ENCODE assay signal across 14 mouse cellular contexts in genomic region chr8:106620488-106620887, GRCm38 (mm10). TPM values are rescaled to one million over a fixed set of nuclear protein-coding genes. Genes with fewer than 3 reads are reported as not detected.
A peak's percentile ranks its signal among the peaks of the same experiment; 100 is the strongest.
DNase-seq lines count a peak whose midpoint lies in the region; TF ChIP-seq lines count a peak whose summit lies in the region.
"Had no signal": no experiment of that assay in that cellular context is flagged by ENCODE, and none has a peak within 500 bp of the region (broad histone marks: within the 10 kb centered on the region; RNA-seq: fewer than 3 reads in every experiment).

No protein-coding gene starts in this region.

- DNase-seq in heart, embryonic 10.5 days (ENCODE audit: low spot score) = no peak
- DNase-seq in heart, postnatal 36 days = no peak
- DNase-seq in cerebellum, postnatal 10 days = peak; percentile 34 to 47
- peak; percentile 55 for DNase-seq in kidney, postnatal 14 days
- DNase-seq in adrenal gland, adult 8-10 months = no peak
- DNase-seq in retina, embryonic 14.5 days (ENCODE audit: low spot score) = no peak
- DNase-seq in adipocyte (ENCODE audit: low spot score) = no peak
- DNase-seq: adrenal gland, postnatal 25 days; heart, adult 11 months; liver had no signal

- 83% methylated on average over 2 of the region's 2 CpGs for WGBS in heart, embryonic 10.5 days

- intact Hi-C loops in heart, postnatal 36 days (cut with DNase I) = no loop called here

- no peak overlapping the region for H3K4me3 ChIP-seq in heart, embryonic 10.5 days
- H3K4me3 ChIP-seq in E14TG2a.4 (replicated peaks; ENCODE audit: low read length) = peak overlapping the region; percentile 75
- H3K4me3 ChIP-seq: forebrain, embryonic 13.5 days; midbrain, embryonic 13.5 days; neural tube, embryonic 15.5 days had no signal

- peaks cover 17% of the 10 kb centered on the region for H3K4me1 ChIP-seq in heart, embryonic 10.5 days
- peaks cover 96% of the 10 kb centered on the region for H3K4me1 ChIP-seq in E14TG2a.4 (replicated peaks; ENCODE audit: low read depth, low read length)
- H3K4me1 ChIP-seq: neural tube, embryonic 15.5 days had no signal

- H3K27me3 ChIP-seq in heart, embryonic 10.5 days (ENCODE audit: insufficient read depth, poor library complexity, severe bottlenecking) = peaks cover 11% of the 10 kb centered on the region; the same call in 1 of the 2 replicates
- no peaks in the 10 kb centered on the region for H3K27me3 ChIP-seq in E14TG2a.4 (ENCODE audit: insufficient read depth, low read length)
- H3K27me3 ChIP-seq: forebrain, embryonic 13.5 days; neural tube, embryonic 15.5 days had no signal

- TF ChIP-seq CTCF in E14TG2a.4 (conservative IDR thresholded peaks at IDR 0.05; ENCODE audit: low read length) = no peak

- peak overlapping the region; percentile 67; the same call in 1 of the 2 replicates for H3K27ac ChIP-seq in heart, embryonic 10.5 days
- H3K27ac ChIP-seq: forebrain, embryonic 13.5 days; midbrain, embryonic 13.5 days; neural tube, embryonic 15.5 days had no signal

- no peaks in the 10 kb centered on the region for H3K36me3 ChIP-seq in heart, embryonic 10.5 days
- H3K36me3 ChIP-seq in E14TG2a.4 (ENCODE audit: insufficient read depth, low read length) = peaks cover 43% of the 10 kb centered on the region
- H3K36me3 ChIP-seq: midbrain, embryonic 13.5 days; neural tube, embryonic 15.5 days had no signal

- no peaks in the 10 kb centered on the region for H3K9me3 ChIP-seq in heart, embryonic 10.5 days
- peaks cover 7% of the 10 kb centered on the region for H3K9me3 ChIP-seq in E14TG2a.4 (ENCODE audit: low read length)
- H3K9me3 ChIP-seq: forebrain, embryonic 13.5 days; midbrain, embryonic 13.5 days; neural tube, embryonic 15.5 days had no signal

RNA-seq across cellular contexts. Expression of gene Cdh1, which starts 17.3 kb away (rescaled TPM):
- polyA plus RNA-seq in heart, embryonic 10.5 days (2016; fragmentation: Nextera tagmentation; extraction: Ambion mirVana) = 3.3 and 11.4 TPM in 2 replicates
- not detected for total RNA-seq in heart, postnatal 36 days (2021)
- under 1 TPM; 0.06 to 0.38 (median 0.21) TPM for total RNA-seq in adrenal gland, adult 8-10 months (2022)

RNA-seq across cellular contexts. Expression of gene Gm10073, which starts 47.2 kb away (rescaled TPM):
- 4.9 and 6.8 TPM in 2 replicates for polyA plus RNA-seq in heart, embryonic 10.5 days (2016; fragmentation: Nextera tagmentation; extraction: Ambion mirVana)
- 100 to 1,000 TPM; 105 to 117 TPM for total RNA-seq in heart, postnatal 36 days (2021)
- total RNA-seq in adrenal gland, adult 8-10 months (2022) = 100 to 1,000 TPM; 129 to 165 (median 142) TPM

Comparison
In these comparisons a context has a peak if more than half of its experiments do, and no peak if none do; other contexts are left out.
1. DNase-seq: peak in cerebellum, postnatal 10 days (2 of 2) and kidney, postnatal 14 days (single experiment); none in heart, embryonic 10.5 days (single experiment), heart, postnatal 36 days (0 of 2), adrenal gland, adult 8-10 months (single experiment), retina, embryonic 14.5 days (single experiment) and adipocyte (single experiment).